ENCODE assay signal across 8 mouse cellular contexts in the genomic region with DNA sequence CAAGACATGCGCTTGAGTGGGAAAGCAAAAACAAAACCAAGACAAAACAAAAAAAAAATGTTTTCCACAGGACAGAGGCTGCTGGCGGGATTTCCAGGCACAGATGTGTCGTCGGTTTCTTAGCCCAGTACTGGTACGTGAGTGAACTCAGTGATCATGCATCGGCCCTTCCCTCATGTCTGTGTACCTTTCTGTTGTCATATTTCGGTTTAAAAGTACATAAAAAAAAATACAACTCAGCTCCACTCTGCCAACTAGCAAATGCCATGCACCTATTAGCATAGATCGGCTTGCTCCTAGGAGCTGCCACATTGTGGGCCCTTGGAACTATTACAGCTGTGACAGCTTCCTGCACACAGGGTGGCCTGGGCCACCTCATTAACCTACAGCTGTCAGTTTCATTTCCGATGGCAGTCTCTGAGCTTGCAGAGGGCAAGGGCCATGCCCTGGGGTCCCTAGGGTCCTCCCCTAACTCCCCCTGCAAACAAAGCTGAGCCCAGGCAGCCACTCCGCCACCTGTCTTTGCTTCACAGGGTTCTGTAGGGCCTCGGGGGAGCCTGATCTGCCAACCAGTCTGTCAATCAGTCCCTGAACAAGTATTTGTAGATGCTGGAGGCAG. TPM values are rescaled to one million over a fixed set of nuclear protein-coding genes. Genes with fewer than 3 reads are reported as not detected.
DNase-seq lines count a peak whose midpoint lies in the region; ATAC-seq and TF ChIP-seq lines count a peak whose summit lies in the region.

No protein-coding gene starts in this region.

- peaks cover 29% of the 10 kb centered on the region; the same call in 1 of the 2 replicates for H3K4me1 ChIP-seq in spleen, adult 2 months (ENCODE audit: control insufficient read depth, insufficient read depth, insufficient read length)

- 0 out of 2 replicates have a peak, but pooled peaks have one; percentile 14 for ATAC-seq in megakaryocyte progenitor cell, adult 5-6 weeks (replicated peaks; ENCODE audit: poor library complexity)

- DNase-seq in adrenal gland, adult 2 months = peak; percentile 23
- DNase-seq in adrenal gland, postnatal 36 days = no peak
- DNase-seq in lung, postnatal 36 days = peak; percentile 4
- DNase-seq in lung, postnatal 14 days = no peak
- peak; percentile 63 to 72 for DNase-seq in spleen, adult 2 months (ENCODE audit: low read depth in 1 of 2, low spot score in 2 of 2)
- DNase-seq in thymus, postnatal 25 days = no peak
- DNase-seq in frontal cortex, postnatal 25 days (ENCODE audit: low spot score in 2 of 2) = no peak

- H3K27ac ChIP-seq in spleen, adult 2 months (ENCODE audit: insufficient read depth, low read length) = peak overlapping the region; percentile 56; the same call in 1 of the 2 replicates

- no peaks in the 10 kb centered on the region for H3K27me3 ChIP-seq in spleen, adult 2 months (ENCODE audit: control insufficient read depth, insufficient read depth, low read length)

- 34% methylated on average over 11 of the region's 11 CpGs for WGBS in spleen, adult 2 months

- no peak for TF ChIP-seq CTCF in spleen, adult 2 months (IDR thresholded peaks at IDR 0.05; ENCODE audit: extremely low read depth, insufficient read depth, insufficient read length, insufficient replicate concordance)

- TF ChIP-seq POLR2A in spleen, adult 2 months (IDR thresholded peaks at IDR 0.05; ENCODE audit: low read depth, low read length) = no peak

- H3K4me3 ChIP-seq in spleen, adult 2 months (ENCODE audit: extremely low read depth, insufficient read depth, insufficient read length) = no peak overlapping the region

- H3K36me3 ChIP-seq in spleen, adult 2 months (ENCODE audit: control insufficient read depth, insufficient read depth, low read length) = no peaks in the 10 kb centered on the region

RNA-seq across cellular contexts. Expression of gene Gm340, which starts 33.5 kb away (rescaled TPM):
- total RNA-seq in adrenal gland, adult 2 months (2021) = 10 to 100 TPM; 12.9 to 15.0 TPM
- 0.33 and 0.39 TPM in 2 replicates for polyA plus RNA-seq in adrenal gland, adult 2 months (2012; rRNA removed)
- total RNA-seq in adrenal gland, postnatal 36 days (2021) = 10 to 100 TPM; 12.4 to 17.4 TPM
- total RNA-seq in megakaryocyte progenitor cell, adult 5-6 weeks (2015) = 10.0 and 12.1 TPM in 2 replicates
- total RNA-seq in megakaryocyte progenitor cell, adult 5-6 weeks (2017) = 7.8 and 9.3 TPM in 2 replicates
- polyA plus RNA-seq in spleen, adult 2 months (2012; rRNA removed) = 1.6 and 1.9 TPM in 2 replicates

Comparison
In these comparisons a context has a peak if more than half of its experiments do, and no peak if none do; other contexts are left out.
1. DNase-seq: peak in adrenal gland, adult 2 months (single experiment), lung, postnatal 36 days (single experiment) and spleen, adult 2 months (2 of 2); none in adrenal gland, postnatal 36 days (0 of 2), lung, postnatal 14 days (single experiment), thymus, postnatal 25 days (single experiment) and frontal cortex, postnatal 25 days (0 of 2).